Mouse (Mus musculus) E14TG2a.4 (cell line): Measurements from ENCODE around the gene Ugt1a10.

ENCODE experiments used
- H3K27me3 ChIP-seq: 2 replicates; pipeline ENCODE4 v1.6.1; 2014; ENCODE audit warnings: low read length, control low read depth; ENCODE audit not compliant: insufficient read depth
- H3K36me3 ChIP-seq: 2 replicates; pipeline ENCODE4 v1.6.1; 2014; ENCODE audit warnings: low read length, control low read depth; ENCODE audit not compliant: insufficient read depth
- H3K4me1 ChIP-seq: replicated peaks from 2 replicates; pipeline ENCODE4 v1.6.1; 2014; ENCODE audit warnings: low read depth, low read length, control low read depth
- H3K4me3 ChIP-seq: replicated peaks from 2 replicates; pipeline ENCODE4 v1.5.1; 2014; ENCODE audit warnings: mild to moderate bottlenecking, low read length
- H3K9me3 ChIP-seq: 2 replicates; pipeline ENCODE4 v1.6.1; 2014; ENCODE audit warnings: low read length, control low read depth
- CTCF ChIP-seq: conservative IDR thresholded peaks from 2 replicates; pipeline ENCODE4 v1.5.1; 2014; ENCODE audit warnings: low read length
- NANOG ChIP-seq: IDR thresholded peaks from 2 replicates; pipeline ENCODE4 v1.6.1; 2014; ENCODE audit warnings: borderline replicate concordance, low read length, mixed read lengths
- POU5F1 ChIP-seq: IDR thresholded peaks from 2 replicates; pipeline ENCODE4 v1.6.1; 2014; ENCODE audit warnings: low read length, borderline replicate concordance

The Ugt1a10 gene

DNA sequence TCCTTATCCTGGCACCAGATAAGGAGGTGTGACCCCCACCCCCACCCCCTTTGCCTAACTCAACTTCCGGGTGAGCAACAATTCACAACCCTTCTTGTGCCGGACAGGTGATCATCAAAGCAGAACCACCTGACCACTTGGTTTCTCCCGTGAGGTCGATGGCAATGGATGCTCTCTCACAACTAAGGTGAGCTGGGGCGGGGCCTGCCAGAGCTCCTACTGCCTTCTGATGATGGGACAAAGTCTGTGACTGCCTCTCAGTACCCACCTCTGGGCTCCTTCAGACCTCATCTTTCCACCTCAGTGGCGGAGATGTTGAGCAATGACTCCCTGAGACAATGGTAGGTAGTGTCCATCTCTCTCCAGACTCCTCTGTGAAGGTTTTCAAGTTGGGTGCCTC, 190.7 kb downstream of the Ugt1a10 start:
- Histone ChIP-seq H3K27me3 (0 out of 2 replicates have a peak, but pooled peaks cover 2% of the 10 kb centered on the region), H3K36me3 (no peaks in the 10 kb centered on the region), H3K4me1 (no peaks in the 10 kb centered on the region), H3K4me3 (no peak overlapping the region), H3K9me3 (peaks cover 20% of the 10 kb centered on the region)
- TF ChIP-seq NANOG (no peak), CTCF (no peak), POU5F1 (no peak)

DNA sequence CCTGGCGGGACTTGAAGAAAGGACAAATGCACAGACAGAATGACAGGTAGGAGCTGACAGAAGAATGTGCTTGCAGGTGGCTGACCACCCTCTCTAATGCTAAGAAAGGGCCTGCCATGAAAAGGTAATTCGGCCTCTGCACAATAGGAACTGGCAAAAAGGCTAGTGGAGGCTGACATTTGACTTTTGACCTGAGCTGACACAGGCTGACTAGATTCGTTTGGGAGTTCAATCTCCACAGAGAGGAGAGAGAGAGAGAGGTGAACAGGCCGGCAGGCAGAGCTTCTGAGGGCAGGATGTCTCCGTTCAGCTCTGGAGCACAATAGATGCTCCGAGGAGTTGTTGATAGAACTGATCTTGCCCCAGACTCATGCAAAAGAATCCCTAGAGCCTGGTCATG, 191.2 kb downstream of the Ugt1a10 start:
- Histone ChIP-seq H3K27me3 (0 out of 2 replicates have a peak, but pooled peaks cover 2% of the 10 kb centered on the region), H3K36me3 (no peaks in the 10 kb centered on the region), H3K4me3 (no peak overlapping the region), H3K4me1 (no peaks in the 10 kb centered on the region), H3K9me3 (peaks cover 20% of the 10 kb centered on the region)
- TF ChIP-seq CTCF (no peak), NANOG (no peak), POU5F1 (no peak)

DNA sequence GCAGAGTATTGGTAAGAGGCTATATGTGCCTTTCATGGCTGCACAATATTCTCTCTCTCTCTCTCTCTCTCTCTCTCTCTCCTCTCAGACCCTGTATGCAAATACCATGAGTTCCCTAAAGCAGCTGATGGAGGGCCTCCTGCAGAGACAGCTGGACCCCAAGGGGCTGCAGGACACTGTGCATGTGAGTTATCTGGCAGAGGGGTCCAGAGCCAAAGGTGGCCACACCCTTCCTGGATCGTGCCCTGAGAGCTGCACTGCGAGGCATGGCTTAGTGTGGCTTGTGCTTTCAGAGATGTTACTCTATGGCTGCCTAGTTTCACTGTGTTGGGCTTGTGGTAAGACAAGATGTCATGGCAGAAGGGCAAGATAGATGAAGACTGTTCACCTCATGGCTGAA, 192.5 kb downstream of the Ugt1a10 start:
- Histone ChIP-seq H3K4me3 (no peak overlapping the region), H3K27me3 (0 out of 2 replicates have a peak, but pooled peaks cover 6% of the 10 kb centered on the region), H3K36me3 (no peaks in the 10 kb centered on the region), H3K9me3 (peaks cover 21% of the 10 kb centered on the region), H3K4me1 (no peaks in the 10 kb centered on the region)
- TF ChIP-seq NANOG = no peak

DNA sequence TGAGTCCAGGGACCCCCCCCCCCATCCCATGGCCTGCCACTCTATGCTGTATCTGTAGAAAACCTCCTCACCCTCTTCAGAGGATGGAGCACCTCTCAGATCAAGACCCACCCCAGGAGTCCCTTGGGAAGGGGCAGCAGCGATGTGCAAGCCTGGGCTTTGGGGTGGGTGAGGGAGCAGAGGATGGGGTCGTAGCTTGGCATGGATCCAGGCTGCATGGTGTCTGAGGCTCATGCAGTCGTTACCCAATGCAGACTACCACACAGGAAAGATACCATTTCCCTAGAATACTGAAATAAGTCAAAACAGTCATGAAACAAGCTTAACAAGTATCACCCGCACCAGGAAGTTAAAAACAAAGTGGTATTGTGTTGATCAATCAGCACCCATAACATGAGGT, 193.5 kb downstream of the Ugt1a10 start:
- 0 out of 2 replicates have a peak, but pooled peaks cover 7% of the 10 kb centered on the region for H3K27me3 ChIP-seq
- H3K4me3 ChIP-seq = no peak overlapping the region
- no peak for TF ChIP-seq POU5F1
- no peak for TF ChIP-seq NANOG
- TF ChIP-seq CTCF = no peak
- H3K36me3 ChIP-seq = no peaks in the 10 kb centered on the region
- no peaks in the 10 kb centered on the region for H3K4me1 ChIP-seq
- peaks cover 15% of the 10 kb centered on the region; the same call in 1 of the 2 replicates for H3K9me3 ChIP-seq

DNA sequence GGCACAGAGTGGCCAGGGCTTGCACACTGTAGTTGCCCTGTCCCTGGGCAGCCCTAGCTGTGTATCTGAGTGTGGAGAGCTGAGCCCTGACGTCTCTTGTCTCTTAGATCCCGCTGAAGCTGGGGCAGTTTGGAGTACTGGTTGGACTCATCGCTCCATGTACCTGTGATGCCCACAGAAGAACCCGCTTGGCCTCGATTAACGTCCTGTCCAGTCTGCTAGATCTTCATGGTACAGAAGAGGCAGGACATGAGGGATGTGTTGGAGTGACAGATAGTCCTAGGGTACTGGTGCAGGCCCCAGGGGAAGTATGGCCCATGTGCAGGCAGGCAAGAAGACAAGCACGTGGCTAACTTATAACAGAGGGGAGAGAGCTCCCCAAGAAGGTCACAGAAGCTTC, 194.4 kb downstream of the Ugt1a10 start:
- H3K36me3 ChIP-seq = no peaks in the 10 kb centered on the region
- H3K9me3 ChIP-seq = peaks cover 15% of the 10 kb centered on the region; the same call in 1 of the 2 replicates

DNA sequence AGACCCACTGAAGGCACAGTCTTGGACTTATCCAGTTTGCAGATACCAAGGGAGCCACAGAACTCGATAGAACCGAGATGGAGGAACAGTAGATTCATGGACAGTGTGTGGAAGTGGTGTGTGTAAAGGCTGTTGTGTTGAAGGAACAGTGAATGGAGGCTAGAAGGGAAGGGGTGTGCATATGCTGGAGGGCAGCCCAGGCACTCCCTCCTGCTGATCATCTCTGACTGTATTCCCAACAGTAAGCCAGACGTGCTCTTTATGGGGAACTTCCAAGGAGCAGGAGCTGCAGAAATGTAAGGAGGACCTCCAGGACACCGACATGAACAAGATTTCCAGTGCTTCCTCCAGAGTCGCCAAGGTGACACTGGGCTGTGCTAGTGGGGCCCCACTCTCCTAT, 194.8 kb downstream of the Ugt1a10 start:
- TF ChIP-seq CTCF (no peak), POU5F1 (no peak), NANOG (no peak)
- H3K36me3 ChIP-seq = no peaks in the 10 kb centered on the region
- H3K4me3 ChIP-seq = no peak overlapping the region
- peaks cover 15% of the 10 kb centered on the region; the same call in 1 of the 2 replicates for H3K9me3 ChIP-seq
- no peaks in the 10 kb centered on the region for H3K4me1 ChIP-seq
- peaks cover 11% of the 10 kb centered on the region for H3K27me3 ChIP-seq

More for the DNA sequence above, 194.4 kb downstream of the Ugt1a10 start:
- Histone ChIP-seq H3K4me1 (no peaks in the 10 kb centered on the region), H3K27me3 (0 out of 2 replicates have a peak, but pooled peaks cover 7% of the 10 kb centered on the region), H3K4me3 (no peak overlapping the region)
- no peak for TF ChIP-seq NANOG
- TF ChIP-seq POU5F1 = no peak
- no peak for TF ChIP-seq CTCF

DNA sequence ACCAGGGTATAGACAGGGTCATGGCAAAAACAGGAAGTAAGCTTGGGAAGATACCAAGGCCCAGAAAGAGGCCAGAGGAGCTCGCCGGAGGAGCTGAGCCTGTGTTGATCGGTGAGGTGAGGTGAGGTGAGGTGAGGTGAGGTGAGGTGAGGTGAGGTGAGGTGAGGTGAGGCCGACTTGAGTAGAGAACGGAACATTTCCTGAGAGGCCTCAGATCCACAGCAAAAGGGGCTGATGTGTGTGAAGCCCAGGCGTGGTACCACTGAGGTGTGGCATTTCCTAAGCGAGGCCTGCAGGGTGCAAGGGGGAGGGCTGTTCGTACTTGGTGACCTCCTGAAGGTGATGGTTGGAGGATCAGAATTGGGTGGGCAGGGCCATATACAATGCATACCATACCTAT, 197.9 kb downstream of the Ugt1a10 start:
- Histone ChIP-seq H3K4me1 (no peaks in the 10 kb centered on the region), H3K4me3 (no peak overlapping the region), H3K27me3 (peaks cover 34% of the 10 kb centered on the region), H3K36me3 (no peaks in the 10 kb centered on the region), H3K9me3 (peaks cover 14% of the 10 kb centered on the region)
- TF ChIP-seq POU5F1 (no peak), NANOG (no peak), CTCF (no peak; the same call in 1 of the 2 replicates)

DNA sequence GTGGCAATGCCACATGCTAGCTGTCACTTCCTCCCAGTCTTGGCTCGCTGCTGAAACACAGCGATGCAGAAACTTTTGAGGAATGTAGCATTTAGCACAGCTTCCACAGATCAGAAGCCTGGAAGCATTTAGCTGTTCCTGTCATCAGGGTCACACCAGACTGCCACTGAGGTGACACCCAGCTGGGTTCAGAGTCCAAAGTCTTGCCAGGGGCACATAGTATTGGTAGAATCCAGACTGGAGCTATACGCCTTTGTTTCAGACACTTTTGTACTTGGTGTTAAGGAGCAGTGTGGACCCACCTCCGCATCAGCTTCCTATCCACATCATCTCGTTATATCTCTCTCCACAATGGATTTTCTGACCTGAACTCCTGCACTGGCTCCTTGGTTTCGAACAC, 198.4 kb downstream of the Ugt1a10 start:
- Histone ChIP-seq H3K4me1 (no peaks in the 10 kb centered on the region), H3K27me3 (peaks cover 37% of the 10 kb centered on the region), H3K36me3 (no peaks in the 10 kb centered on the region), H3K9me3 (peaks cover 14% of the 10 kb centered on the region), H3K4me3 (no peak overlapping the region)
- TF ChIP-seq POU5F1 (no peak), NANOG (no peak), CTCF (no peak)

DNA sequence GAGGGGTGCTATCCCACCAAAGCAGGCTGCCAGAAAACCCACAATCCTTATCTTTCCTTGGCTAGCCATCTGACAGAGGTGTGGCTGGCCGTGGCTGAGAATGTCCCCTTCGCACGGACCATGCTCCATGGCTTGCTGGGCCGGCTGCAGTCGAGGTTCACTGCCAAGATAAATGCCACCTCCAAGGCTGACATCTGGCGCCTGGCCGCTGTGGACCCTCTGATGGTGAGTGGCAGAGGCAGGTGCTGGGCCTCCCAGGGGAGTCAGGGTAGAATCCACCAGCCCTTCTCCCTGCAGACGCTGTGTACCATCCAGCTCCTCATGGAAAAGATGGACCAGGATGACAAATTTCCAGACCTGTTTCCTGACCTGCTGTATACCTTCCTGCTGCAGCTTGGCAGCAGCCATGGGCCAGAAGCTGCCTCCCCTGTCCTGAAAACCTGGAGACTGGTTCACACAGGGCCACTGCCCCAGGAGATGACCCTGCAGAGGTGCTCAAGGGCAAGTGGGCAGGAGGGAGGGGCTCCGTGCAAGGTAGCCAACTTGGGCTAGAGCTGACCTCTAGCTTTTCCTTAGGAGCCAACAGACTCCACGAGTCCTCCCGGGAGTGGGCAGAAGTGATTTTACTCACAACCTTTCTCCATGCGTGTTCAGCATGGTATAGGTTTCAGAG, 199.7 kb downstream of the Ugt1a10 start:
- Histone ChIP-seq H3K27me3 (peaks cover 37% of the 10 kb centered on the region), H3K4me3 (no peak overlapping the region), H3K9me3 (peaks cover 20% of the 10 kb centered on the region; the same call in 1 of the 2 replicates), H3K4me1 (no peaks in the 10 kb centered on the region; the same call in 1 of the 2 replicates), H3K36me3 (peaks cover 7% of the 10 kb centered on the region)
- TF ChIP-seq NANOG (no peak), POU5F1 (no peak), CTCF (no peak)
